ENCODE assay signal across 22 mouse cellular contexts in genomic region chr10:125850370-125850769, GRCm38 (mm10).
A peak's percentile ranks its signal among the peaks of the same experiment; 100 is the strongest.
DNase-seq lines count a peak whose midpoint lies in the region; ATAC-seq and TF ChIP-seq lines count a peak whose summit lies in the region.
"Had no signal": no experiment of that assay in that cellular context is flagged by ENCODE, and none has a peak within 500 bp of the region (broad histone marks: within the 10 kb centered on the region; RNA-seq: fewer than 3 reads in every experiment).

No protein-coding gene starts in this region.

- H3K36me3 ChIP-seq in liver, adult 2 months (ENCODE audit: control insufficient read depth, insufficient read depth, low read length) = no peaks in the 10 kb centered on the region
- H3K36me3 ChIP-seq in lung, embryonic 14.5 days (ENCODE audit: insufficient read depth) = no peaks in the 10 kb centered on the region
- H3K36me3 ChIP-seq: embryonic facial prominence, embryonic 12.5 days; heart, embryonic 12.5 days; midbrain, embryonic 13.5 days had no signal

- H3K27me3 ChIP-seq in liver, adult 2 months (ENCODE audit: control insufficient read depth, insufficient read depth, low read length) = no peaks in the 10 kb centered on the region
- H3K27me3 ChIP-seq in lung, embryonic 14.5 days (ENCODE audit: insufficient read depth, low read length) = no peaks in the 10 kb centered on the region
- H3K27me3 ChIP-seq: embryonic facial prominence, embryonic 12.5 days; heart, embryonic 12.5 days; megakaryocyte, embryonic 14.5 days; midbrain, embryonic 13.5 days had no signal

- intact Hi-C loops in left cerebral cortex, postnatal 36 days (cut with DNase I) = no loop called here
- intact Hi-C loops in left cerebral cortex, postnatal 10 days (cut with DNase I) = no loop called here

- DNase-seq in heart, adult 8-10 months (ENCODE audit: low spot score) = peak; percentile 13
- DNase-seq in heart, adult 11 months = no peak
- DNase-seq in liver, adult 2 months (ENCODE audit: extremely low read depth, low read depth, low spot score) = no peak
- DNase-seq in liver = no peak
- peak; percentile 67 for DNase-seq in lung, embryonic 14.5 days
- DNase-seq in lung, postnatal 25 days (ENCODE audit: low spot score) = peak; percentile 55
- no peak for DNase-seq in left cerebral cortex, postnatal 36 days (ENCODE audit: low spot score in 2 of 2)
- DNase-seq in left cerebral cortex, postnatal 10 days (ENCODE audit: extremely low spot score in 1 of 2, low spot score in 2 of 2) = no peak
- DNase-seq: cerebellum, adult 11 months; cerebellum, adult 9-11 months; forebrain, postnatal 0 days; gastrocnemius, postnatal 36 days; kidney, adult 11 months; kidney, postnatal 4 days; right cerebral cortex, postnatal 25 days; spleen, adult 18-20 months; thymus, postnatal 14 days had no signal

- TF ChIP-seq CTCF in liver, adult 2 months (IDR thresholded peaks at IDR 0.05; ENCODE audit: low read depth, low read length) = no peak
- TF ChIP-seq CTCF in lung, embryonic 14.5 days (IDR thresholded peaks at IDR 0.05; ENCODE audit: low read depth) = no peak

- H3K9me3 ChIP-seq in lung, embryonic 14.5 days (ENCODE audit: low read depth, low read length) = no peaks in the 10 kb centered on the region
- H3K9me3 ChIP-seq: embryonic facial prominence, embryonic 12.5 days; heart, embryonic 12.5 days; midbrain, embryonic 13.5 days had no signal

- no peak; the same call in 1 of the 2 replicates for ATAC-seq in lung, embryonic 14.5 days (ENCODE audit: insufficient read depth)
- ATAC-seq: forebrain, postnatal 0 days; hindbrain, postnatal 0 days; midbrain, embryonic 13.5 days had no signal

- WGBS in liver, adult 2 months = 40% methylated on average over 9 of the region's 9 CpGs
- WGBS in lung, embryonic 14.5 days = 10% methylated on average over 9 of the region's 9 CpGs

- no peak for TF ChIP-seq POLR2A in liver, adult 2 months (IDR thresholded peaks at IDR 0.05; ENCODE audit: extremely low read depth, insufficient read depth, low read length)

- H3K4me1 ChIP-seq in liver, adult 2 months (ENCODE audit: control insufficient read depth, insufficient read depth, low read length) = no peaks in the 10 kb centered on the region
- H3K4me1 ChIP-seq in lung, embryonic 14.5 days (ENCODE audit: insufficient read depth) = peaks cover 2% of the 10 kb centered on the region; the same call in 1 of the 2 replicates
- H3K4me1 ChIP-seq: heart, embryonic 12.5 days; megakaryocyte, embryonic 14.5 days had no signal

- no peak overlapping the region for H3K9ac ChIP-seq in liver, adult 2 months (ENCODE audit: low read depth, low read length)
- no peak overlapping the region for H3K9ac ChIP-seq in lung, embryonic 14.5 days
- H3K9ac ChIP-seq: embryonic facial prominence, embryonic 12.5 days; forebrain, postnatal 0 days; heart, embryonic 12.5 days; midbrain, embryonic 13.5 days had no signal

- 0 out of 2 replicates have a peak overlapping the region, but pooled peaks have one; percentile 21 for H3K27ac ChIP-seq in liver, adult 2 months (replicated peaks; ENCODE audit: insufficient read depth, low read depth, low read length)
- no peak overlapping the region for H3K27ac ChIP-seq in lung, embryonic 14.5 days (ENCODE audit: low read depth)
- H3K27ac ChIP-seq: embryonic facial prominence, embryonic 12.5 days; hindbrain, postnatal 0 days; midbrain, embryonic 13.5 days had no signal

- no peaks in the 10 kb centered on the region for H3K79me2 ChIP-seq in liver, adult 2 months (ENCODE audit: control insufficient read depth, insufficient read depth, low read length)

- H3K4me2 ChIP-seq in lung, embryonic 14.5 days = peak overlapping the region; percentile 23
- H3K4me2 ChIP-seq: embryonic facial prominence, embryonic 12.5 days; heart, embryonic 12.5 days; midbrain, embryonic 13.5 days had no signal

- no peak overlapping the region for H3K4me3 ChIP-seq in liver, adult 2 months (ENCODE audit: insufficient read depth, low read depth, low read length)
- H3K4me3 ChIP-seq in lung, embryonic 14.5 days (ENCODE audit: low read depth, low read length) = no peak overlapping the region
- H3K4me3 ChIP-seq: embryonic facial prominence, embryonic 12.5 days; heart, embryonic 12.5 days; megakaryocyte, embryonic 14.5 days; midbrain, embryonic 13.5 days had no signal

Comparison
In these comparisons a context has a peak if more than half of its experiments do, and no peak if none do; other contexts are left out.
1. DNase-seq: peak in heart, adult 8-10 months (single experiment), lung, embryonic 14.5 days (single experiment) and lung, postnatal 25 days (single experiment); none in heart, adult 11 months (single experiment), liver, adult 2 months (single experiment), liver (single experiment), left cerebral cortex, postnatal 36 days (0 of 2) and left cerebral cortex, postnatal 10 days (0 of 2).